ENCODE assay signal across 9 mouse cellular contexts in genomic region chr4:111442435-111443238, GRCm38 (mm10). TPM values are rescaled to one million over a fixed set of nuclear protein-coding genes. Genes with fewer than 3 reads are reported as not detected.
DNase-seq lines count a peak whose midpoint lies in the region; ATAC-seq and TF ChIP-seq lines count a peak whose summit lies in the region.
"Had no signal": no experiment of that assay in that cellular context is flagged by ENCODE, and none has a peak within 500 bp of the region (broad histone marks: within the 10 kb centered on the region; RNA-seq: fewer than 3 reads in every experiment).

No protein-coding gene starts in this region.

- no peaks in the 10 kb centered on the region; the same call in none of the 2 replicates for H3K36me3 ChIP-seq in forebrain, postnatal 0 days (ENCODE audit: insufficient read depth)
- peaks cover 8% of the 10 kb centered on the region for H3K36me3 ChIP-seq in forebrain, embryonic 12.5 days (replicated peaks)
- H3K36me3 ChIP-seq in heart, embryonic 15.5 days, result no peaks in the 10 kb centered on the region
- no peaks in the 10 kb centered on the region for H3K36me3 ChIP-seq in lung, postnatal 0 days (ENCODE audit: insufficient read depth, low read length)

- no peak overlapping the region for H3K4me2 ChIP-seq in forebrain, postnatal 0 days (ENCODE audit: low read depth)
- no peak overlapping the region for H3K4me2 ChIP-seq in forebrain, embryonic 12.5 days
- no peak overlapping the region for H3K4me2 ChIP-seq in heart, embryonic 15.5 days
- H3K4me2 ChIP-seq in lung, postnatal 0 days (replicated peaks; ENCODE audit: low read depth, low read length), result no peak overlapping the region

- no peak overlapping the region for H3K4me3 ChIP-seq in forebrain, postnatal 0 days (ENCODE audit: low read depth, low read length)
- H3K4me3 ChIP-seq in forebrain, embryonic 12.5 days (replicated peaks), result no peak overlapping the region
- no peak overlapping the region for H3K4me3 ChIP-seq in heart, embryonic 15.5 days
- H3K4me3 ChIP-seq in lung, postnatal 0 days (ENCODE audit: low read depth, low read length), result no peak overlapping the region

- H3K27ac ChIP-seq in forebrain, postnatal 0 days (ENCODE audit: low read depth, low read length), result no peak overlapping the region
- H3K27ac ChIP-seq in forebrain, embryonic 12.5 days, result no peak overlapping the region
- peak overlapping the region; percentile 52 for H3K27ac ChIP-seq in heart, embryonic 15.5 days
- no peak overlapping the region for H3K27ac ChIP-seq in lung, postnatal 0 days (ENCODE audit: low read length)
- H3K27ac ChIP-seq: liver, embryonic 14.5 days had no signal

- no peak for TF ChIP-seq CTCF in forebrain, postnatal 0 days (IDR thresholded peaks at IDR 0.05; ENCODE audit: low read depth)
- TF ChIP-seq CTCF in lung, postnatal 0 days (IDR thresholded peaks at IDR 0.05), result no peak

- no peaks in the 10 kb centered on the region for H3K9me3 ChIP-seq in forebrain, postnatal 0 days (ENCODE audit: low read length)
- H3K9me3 ChIP-seq in forebrain, embryonic 12.5 days, result no peaks in the 10 kb centered on the region
- no peaks in the 10 kb centered on the region for H3K9me3 ChIP-seq in heart, embryonic 15.5 days (replicated peaks)
- H3K9me3 ChIP-seq in lung, postnatal 0 days (ENCODE audit: low read length), result no peaks in the 10 kb centered on the region

- peak; percentile 24; the same call in 1 of the 2 replicates for ATAC-seq in forebrain, postnatal 0 days
- no peak for ATAC-seq in forebrain, embryonic 12.5 days (ENCODE audit: low FRiP score)
- peak; percentile 69 for ATAC-seq in heart, embryonic 15.5 days (replicated peaks; ENCODE audit: insufficient number of reproducible peaks, insufficient read depth, low FRiP score, low read depth)
- ATAC-seq in lung, postnatal 0 days, result peak; percentile 85

- H3K9ac ChIP-seq in forebrain, postnatal 0 days, result no peak overlapping the region
- no peak overlapping the region for H3K9ac ChIP-seq in forebrain, embryonic 12.5 days
- no peak overlapping the region for H3K9ac ChIP-seq in heart, embryonic 15.5 days
- no peak overlapping the region for H3K9ac ChIP-seq in lung, postnatal 0 days (replicated peaks; ENCODE audit: low read depth)
- H3K9ac ChIP-seq: liver, embryonic 14.5 days had no signal

- DNase-seq in forebrain, postnatal 0 days, result peak; percentile 60
- DNase-seq in spleen, adult 18-20 months, result peak; percentile 37 to 49
- no peak for DNase-seq in spleen, postnatal 14 days (ENCODE audit: low spot score in 2 of 2)
- peak; percentile 69 for DNase-seq in lung, postnatal 0 days (ENCODE audit: low spot score)
- no peak for DNase-seq in thymus, postnatal 0 days (ENCODE audit: low spot score)
- DNase-seq in retina, postnatal 1 day, result no peak

- TF ChIP-seq EP300 in lung, postnatal 0 days (IDR thresholded peaks at IDR 0.05), result no peak

- no peaks in the 10 kb centered on the region; the same call in 1 of the 2 replicates for H3K27me3 ChIP-seq in forebrain, postnatal 0 days (ENCODE audit: insufficient read depth, low read length)
- peaks cover 43% of the 10 kb centered on the region for H3K27me3 ChIP-seq in forebrain, embryonic 12.5 days
- H3K27me3 ChIP-seq in heart, embryonic 15.5 days, result no peaks in the 10 kb centered on the region
- H3K27me3 ChIP-seq in lung, postnatal 0 days (replicated peaks; ENCODE audit: insufficient read depth, low read length), result no peaks in the 10 kb centered on the region

- WGBS in forebrain, postnatal 0 days, result 35% methylated on average over 1 of the region's 1 CpGs
- 81% methylated on average over 1 of the region's 1 CpGs for WGBS in forebrain, embryonic 12.5 days
- 32% methylated on average over 1 of the region's 1 CpGs for WGBS in heart, embryonic 15.5 days
- 33% methylated on average over 1 of the region's 1 CpGs for WGBS in lung, postnatal 0 days

- peaks cover 13% of the 10 kb centered on the region; the same call in 1 of the 2 replicates for H3K4me1 ChIP-seq in forebrain, postnatal 0 days (ENCODE audit: insufficient read depth)
- peaks cover 30% of the 10 kb centered on the region for H3K4me1 ChIP-seq in forebrain, embryonic 12.5 days
- peaks cover 26% of the 10 kb centered on the region for H3K4me1 ChIP-seq in heart, embryonic 15.5 days (replicated peaks)
- 0 out of 2 replicates have a peak, but pooled peaks cover 2% of the 10 kb centered on the region for H3K4me1 ChIP-seq in lung, postnatal 0 days (ENCODE audit: insufficient read depth, low read depth, low read length)

RNA-seq across cellular contexts. Expression of gene Bend5, which starts 27.8 kb away (rescaled TPM):
- 50.2 and 51.1 TPM in 2 replicates for total RNA-seq in forebrain, postnatal 0 days (2014; rRNA removed)
- polyA plus RNA-seq in forebrain, postnatal 0 days (2015; fragmentation: Nextera tagmentation; extraction: Ambion mirVana), result 65.2 and 74.7 TPM in 2 replicates
- polyA plus RNA-seq in forebrain, embryonic 12.5 days (2016; fragmentation: Nextera tagmentation; extraction: Ambion mirVana), result 44.4 and 46.5 TPM in 2 replicates
- polyA plus RNA-seq in heart, embryonic 15.5 days (2015; fragmentation: Nextera tagmentation; extraction: Ambion mirVana), result 15.4 and 18.2 TPM in 2 replicates
- 13.3 and 14.0 TPM in 2 replicates for polyA plus RNA-seq in lung, postnatal 0 days (2015; fragmentation: Nextera tagmentation; extraction: Ambion mirVana)
- 27.4 and 29.7 TPM in 2 replicates for polyA plus RNA-seq in thymus, postnatal 0 days (2015; fragmentation: Nextera tagmentation; extraction: Ambion mirVana)

Comparison
In these comparisons a context has a peak if more than half of its experiments do, and no peak if none do; other contexts are left out.
1. DNase-seq: peak in forebrain, postnatal 0 days (single experiment), spleen, adult 18-20 months (2 of 2) and lung, postnatal 0 days (single experiment); none in spleen, postnatal 14 days (0 of 2), thymus, postnatal 0 days (single experiment) and retina, postnatal 1 day (single experiment).